Mouse (Mus musculus) embryonic facial prominence, embryonic 13.5 days (tissue): ENCODE measurements at regions not wholly inside any gene's neighbourhood (a gene's known extent, or its start where the extent isn't known, plus 50 kb on each side); places are given as distances from the start of the nearest gene placed in this dataset.

Experiments
- ATAC-seq: fragments of 200-750 bp; cut with Nextera tagmentation; 2 replicates; pipeline ENCODE4 v1.8.0; 2017; ENCODE audit warnings: low read depth; ENCODE audit not compliant: insufficient number of reproducible peaks, insufficient read depth, low FRiP score, low TSS enrichment
- H3K27ac ChIP-seq: fragments of 300-500 bp; sonication (generic); 2 replicates; pipeline ENCODE4 v1.5.1; 2015; ENCODE audit warnings: moderate library complexity, mild to moderate bottlenecking, inconsistent platforms
- H3K27me3 ChIP-seq: fragments of 300-500 bp; sonication (generic); 2 replicates; pipeline ENCODE4 v1.6.1; 2015; ENCODE audit warnings: mild to moderate bottlenecking, inconsistent platforms
- H3K36me3 ChIP-seq: fragments of 300-500 bp; sonication (generic); 2 replicates; pipeline ENCODE4 v1.6.1; 2015; ENCODE audit warnings: mild to moderate bottlenecking, inconsistent platforms
- H3K4me1 ChIP-seq: fragments of 300-500 bp; sonication (generic); 2 replicates; pipeline ENCODE4 v1.6.1; 2015; ENCODE audit warnings: inconsistent platforms
- H3K4me2 ChIP-seq: fragments of 300-500 bp; sonication (generic); 2 replicates; pipeline ENCODE4 v1.6.1; 2015; ENCODE audit warnings: moderate library complexity, mild to moderate bottlenecking, inconsistent platforms
- H3K4me3 ChIP-seq: fragments of 300-500 bp; sonication (generic); 2 replicates; pipeline ENCODE4 v1.5.1; 2015; ENCODE audit warnings: mild to moderate bottlenecking, inconsistent platforms
- H3K9ac ChIP-seq: fragments of 300-500 bp; sonication (generic); 2 replicates; pipeline ENCODE4 v1.6.1; 2015; ENCODE audit warnings: mild to moderate bottlenecking, inconsistent platforms
- H3K9me3 ChIP-seq: fragments of 300-500 bp; sonication (generic); 2 replicates; pipeline ENCODE4 v1.6.1; 2016; ENCODE audit warnings: inconsistent platforms
- WGBS: fragments of 180-500 bp; shearing (Covaris S2); methylation state at CpG from one replicate; pipeline ENCODE4 v1.1.7; 2015; ENCODE audit warnings: mixed read lengths; 5-methylcytosine and 5-hydroxymethylcytosine counted together

GRCm38 (mm10) chr13:107925470-107925869 lies 118.8 kb upstream of the Smim15 start:
- no peaks in the 10 kb centered on the region for H3K9me3 ChIP-seq
- no peaks in the 10 kb centered on the region for H3K36me3 ChIP-seq
- no peak overlapping the region for H3K4me2 ChIP-seq
- WGBS: 44% methylated on average over 8 of the region's 8 CpGs
- no peak overlapping the region for H3K9ac ChIP-seq
- H3K4me1 ChIP-seq: peaks cover 17% of the 10 kb centered on the region
- no peaks in the 10 kb centered on the region for H3K27me3 ChIP-seq
- H3K27ac ChIP-seq: peak overlapping the region; percentile 52; the same call in 1 of the 2 replicates
- peak; percentile 67; the same call in 1 of the 2 replicates for ATAC-seq
- H3K4me3 ChIP-seq: no peak overlapping the region

DNA sequence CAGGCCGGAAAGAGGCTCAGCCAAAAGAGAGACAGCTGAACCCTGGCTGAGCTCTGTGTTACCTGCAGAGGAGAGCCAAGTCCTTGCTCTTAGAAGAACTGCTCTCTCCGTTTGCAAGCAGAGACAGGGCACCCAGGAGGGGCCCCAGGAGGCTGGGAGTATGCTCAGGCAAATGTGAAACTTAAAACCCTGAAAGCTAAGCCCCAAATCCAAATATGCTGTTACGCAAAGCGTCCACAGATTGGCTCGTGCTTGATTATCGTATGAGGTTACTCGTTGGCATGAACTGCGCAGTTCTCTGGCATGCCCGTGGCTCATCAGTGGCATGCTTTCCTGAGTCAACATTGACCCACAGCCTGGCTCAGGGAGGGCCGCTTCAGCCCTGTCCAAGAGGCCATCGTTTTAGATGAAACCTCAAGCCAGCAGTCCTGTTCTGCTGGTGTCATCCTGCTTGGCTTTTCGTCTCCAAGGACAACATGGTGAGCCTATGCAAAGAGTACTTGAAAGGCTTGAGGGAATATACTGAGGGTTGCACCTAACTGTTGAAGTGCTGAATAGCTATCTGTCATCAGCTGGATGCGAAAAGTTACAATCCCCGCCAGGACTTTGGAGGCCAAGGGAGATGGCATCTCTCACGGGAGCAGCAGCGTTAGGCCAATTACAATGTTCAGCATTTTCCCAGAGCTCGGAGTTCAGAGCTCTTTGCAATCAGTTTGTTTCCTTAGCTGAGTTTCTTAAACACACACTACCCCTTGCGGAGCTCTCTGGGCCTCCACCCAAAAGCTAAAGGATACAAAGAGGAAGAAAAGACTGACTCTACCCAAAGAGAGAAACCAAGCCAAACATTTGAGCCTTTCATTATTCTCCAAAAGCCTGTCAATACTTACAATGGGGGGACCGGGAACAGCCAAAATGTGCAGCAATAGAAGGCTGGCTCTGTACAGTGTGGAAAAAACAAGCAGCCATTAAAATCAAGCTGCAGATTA lies 120.8 kb upstream of the Smim15 start:
- no peak overlapping the region for H3K4me3 ChIP-seq
- 44% methylated on average over 19 of the region's 19 CpGs for WGBS
- H3K4me1 ChIP-seq: peaks cover 17% of the 10 kb centered on the region
- no peaks in the 10 kb centered on the region for H3K9me3 ChIP-seq
- H3K36me3 ChIP-seq: no peaks in the 10 kb centered on the region
- no peaks in the 10 kb centered on the region for H3K27me3 ChIP-seq
- H3K9ac ChIP-seq: no peak overlapping the region
- peak overlapping the region; percentile 65 for H3K27ac ChIP-seq
- H3K4me2 ChIP-seq: peak overlapping the region; percentile 24
- ATAC-seq: peak; percentile 76

DNA sequence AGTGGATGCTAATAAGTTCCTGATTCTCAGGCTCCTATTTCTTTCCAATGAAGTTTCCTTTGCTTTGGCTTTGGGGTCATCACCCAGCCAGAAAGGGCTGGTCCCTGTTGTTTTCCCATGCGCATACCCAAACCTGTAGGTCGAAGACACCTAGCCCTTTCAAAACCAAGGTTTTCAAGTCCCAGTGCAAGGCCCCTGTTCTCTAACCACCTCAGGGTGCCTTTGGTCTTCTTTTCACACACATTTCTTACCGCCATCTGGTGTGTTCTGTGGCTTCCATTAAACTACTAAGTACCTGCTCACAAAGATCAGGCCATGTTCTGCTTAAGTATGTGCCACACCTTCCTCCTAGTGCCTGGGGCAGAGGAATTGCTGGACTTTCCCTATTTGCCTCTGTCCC lies 124.8 kb upstream of the Smim15 start:
- Histone ChIP-seq H3K9me3 (no peaks in the 10 kb centered on the region), H3K4me2 (no peak overlapping the region), H3K27ac (no peak overlapping the region), H3K27me3 (no peaks in the 10 kb centered on the region), H3K4me1 (peaks cover 17% of the 10 kb centered on the region), H3K36me3 (no peaks in the 10 kb centered on the region), H3K4me3 (no peak overlapping the region), H3K9ac (no peak overlapping the region)
- 65% methylated on average over 3 of the region's 3 CpGs for WGBS
- no peak for ATAC-seq

DNA sequence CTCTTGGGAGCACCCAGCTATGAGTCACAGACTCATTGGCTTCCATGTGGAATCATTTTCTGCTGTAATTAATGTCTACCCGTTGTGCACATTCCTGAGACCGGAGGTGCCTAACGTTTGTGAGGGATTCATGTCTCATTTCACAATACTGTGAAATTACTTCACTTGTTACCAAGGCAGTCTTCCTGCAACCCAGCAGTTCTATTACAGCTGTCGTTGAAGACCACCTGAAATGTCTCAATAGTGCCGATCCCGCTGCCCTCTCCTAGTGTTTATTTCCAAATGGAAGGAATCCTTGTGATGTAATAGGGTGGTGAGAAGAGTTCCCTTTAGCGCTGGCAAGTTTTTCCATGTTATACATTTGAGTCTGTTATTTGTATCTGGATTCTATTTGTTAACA lies 125.8 kb upstream of the Smim15 start:
- Histone ChIP-seq H3K4me2 (no peak overlapping the region), H3K27ac (no peak overlapping the region), H3K4me3 (no peak overlapping the region), H3K9ac (no peak overlapping the region), H3K27me3 (no peaks in the 10 kb centered on the region), H3K4me1 (peaks cover 12% of the 10 kb centered on the region), H3K9me3 (no peaks in the 10 kb centered on the region), H3K36me3 (no peaks in the 10 kb centered on the region)
- no peak for ATAC-seq
- 72% methylated on average over 7 of the region's 7 CpGs for WGBS

DNA sequence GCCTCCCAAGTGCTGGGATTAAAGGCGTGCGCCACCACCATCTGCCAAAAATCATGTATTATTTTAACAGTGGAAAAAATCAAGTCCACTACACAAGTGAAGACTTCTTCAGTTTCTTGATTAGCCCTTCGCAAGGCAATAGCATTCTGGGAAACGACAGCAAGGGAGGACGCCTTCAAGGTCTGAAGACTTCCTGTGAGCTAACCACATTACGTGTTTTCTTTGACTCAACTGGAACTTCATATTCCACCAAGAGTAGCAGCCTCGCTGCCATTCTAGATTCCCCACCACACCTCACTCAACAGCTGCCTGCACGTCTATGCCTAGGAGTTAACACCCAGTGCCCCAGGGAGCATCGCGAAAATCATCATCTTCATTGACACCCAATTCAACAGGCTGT lies 126.2 kb upstream of the Smim15 start:
- Histone ChIP-seq H3K9ac (no peak overlapping the region), H3K36me3 (no peaks in the 10 kb centered on the region), H3K27me3 (no peaks in the 10 kb centered on the region), H3K4me1 (peaks cover 8% of the 10 kb centered on the region), H3K27ac (no peak overlapping the region), H3K4me3 (no peak overlapping the region), H3K9me3 (no peaks in the 10 kb centered on the region), H3K4me2 (no peak overlapping the region)
- WGBS: 90% methylated on average over 10 of the region's 10 CpGs
- ATAC-seq: no peak

DNA sequence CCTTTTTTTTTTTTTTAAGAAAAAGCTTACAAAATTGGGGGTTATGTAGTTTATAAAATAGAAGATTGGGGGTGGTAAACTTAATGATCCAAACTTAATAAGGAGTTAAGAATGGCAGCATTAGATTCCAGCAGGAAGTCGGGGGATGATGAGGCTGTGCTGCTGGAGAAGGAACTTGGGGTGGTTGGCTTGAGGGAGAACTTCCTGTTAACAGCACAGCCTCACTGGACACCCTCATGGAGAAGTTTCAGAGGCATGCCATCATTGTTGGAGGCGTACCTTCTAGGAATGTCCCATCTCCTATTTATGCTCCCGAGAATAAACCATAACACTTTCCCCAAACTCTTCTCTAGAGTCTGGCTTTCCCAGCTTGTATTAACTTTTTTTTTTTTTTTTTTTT lies 126.7 kb upstream of the Smim15 start:
- H3K27me3 ChIP-seq: no peaks in the 10 kb centered on the region
- no peak overlapping the region for H3K27ac ChIP-seq
- 85% methylated on average over 3 of the region's 3 CpGs for WGBS
- H3K36me3 ChIP-seq: no peaks in the 10 kb centered on the region
- H3K9ac ChIP-seq: no peak overlapping the region
- no peak for ATAC-seq
- H3K4me1 ChIP-seq: peaks cover 3% of the 10 kb centered on the region; the same call in 1 of the 2 replicates
- H3K4me2 ChIP-seq: no peak overlapping the region
- no peak overlapping the region for H3K4me3 ChIP-seq
- H3K9me3 ChIP-seq: no peaks in the 10 kb centered on the region

DNA sequence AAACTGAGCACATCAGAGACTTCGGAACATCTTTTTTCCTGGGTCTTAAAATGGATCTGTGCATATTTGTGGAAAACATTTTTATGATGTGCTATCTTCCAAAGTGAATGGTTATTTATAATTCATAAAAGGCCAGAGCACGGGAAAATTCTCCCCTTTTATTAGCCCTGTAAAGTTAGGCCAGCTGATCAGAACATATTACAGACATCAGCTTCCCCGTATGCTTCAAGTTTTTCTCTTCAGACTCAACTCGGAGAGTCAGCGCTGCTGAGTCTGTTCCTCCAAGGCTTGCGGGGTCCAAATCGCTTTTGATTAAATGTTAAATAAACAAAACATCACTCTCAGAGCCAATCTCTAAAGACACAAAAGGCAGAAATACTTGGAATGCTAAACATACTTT lies 134.1 kb upstream of the Smim15 start:
- no peaks in the 10 kb centered on the region for H3K36me3 ChIP-seq
- peaks cover 19% of the 10 kb centered on the region; the same call in 1 of the 2 replicates for H3K4me1 ChIP-seq
- H3K9me3 ChIP-seq: no peaks in the 10 kb centered on the region
- peak overlapping the region; percentile 9; the same call in 1 of the 2 replicates for H3K4me2 ChIP-seq
- WGBS: 34% methylated on average over 7 of the region's 7 CpGs
- H3K9ac ChIP-seq: no peak overlapping the region
- H3K4me3 ChIP-seq: no peak overlapping the region
- H3K27ac ChIP-seq: no peak overlapping the region
- 0 out of 2 replicates have a peak, but pooled peaks cover 3% of the 10 kb centered on the region for H3K27me3 ChIP-seq
- ATAC-seq: no peak

GRCm38 (mm10) chr13:107909343-107910067 lies 134.7 kb upstream of the Smim15 start:
- Histone ChIP-seq H3K36me3 (no peaks in the 10 kb centered on the region), H3K4me1 (peaks cover 19% of the 10 kb centered on the region; the same call in 1 of the 2 replicates), H3K27me3 (0 out of 2 replicates have a peak, but pooled peaks cover 3% of the 10 kb centered on the region), H3K9ac (no peak overlapping the region), H3K4me3 (no peak overlapping the region), H3K4me2 (0 out of 2 replicates have a peak overlapping the region, but pooled peaks have one; percentile 9), H3K9me3 (no peaks in the 10 kb centered on the region), H3K27ac (no peak overlapping the region)
- ATAC-seq: no peak
- WGBS: 56% methylated on average over 15 of the region's 15 CpGs

DNA sequence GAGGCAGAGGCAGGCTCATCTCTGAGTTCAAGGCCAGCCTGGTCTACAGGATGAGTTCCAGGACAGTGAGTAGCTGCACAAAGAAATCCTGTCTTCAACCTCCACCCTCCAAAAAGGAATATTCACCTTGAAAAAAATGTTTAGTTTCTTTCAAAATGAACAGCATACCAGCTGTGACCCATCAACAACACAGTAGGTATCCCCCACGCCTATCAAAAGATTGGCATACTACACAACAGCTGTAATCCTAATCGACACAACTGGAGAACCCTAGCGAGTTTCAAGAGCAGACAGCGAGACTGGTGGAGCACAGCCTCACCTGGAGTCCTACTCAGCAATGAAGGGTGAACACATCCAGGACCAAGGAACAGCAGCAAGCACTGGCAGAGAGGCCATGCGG lies 136.3 kb upstream of the Smim15 start:
- Histone ChIP-seq H3K4me2 (no peak overlapping the region), H3K9ac (no peak overlapping the region), H3K36me3 (no peaks in the 10 kb centered on the region), H3K4me1 (peaks cover 23% of the 10 kb centered on the region), H3K9me3 (no peaks in the 10 kb centered on the region), H3K27me3 (0 out of 2 replicates have a peak, but pooled peaks cover 3% of the 10 kb centered on the region), H3K27ac (no peak overlapping the region), H3K4me3 (no peak overlapping the region)
- ATAC-seq: no peak
- WGBS: 93% methylated on average over 5 of the region's 5 CpGs

DNA sequence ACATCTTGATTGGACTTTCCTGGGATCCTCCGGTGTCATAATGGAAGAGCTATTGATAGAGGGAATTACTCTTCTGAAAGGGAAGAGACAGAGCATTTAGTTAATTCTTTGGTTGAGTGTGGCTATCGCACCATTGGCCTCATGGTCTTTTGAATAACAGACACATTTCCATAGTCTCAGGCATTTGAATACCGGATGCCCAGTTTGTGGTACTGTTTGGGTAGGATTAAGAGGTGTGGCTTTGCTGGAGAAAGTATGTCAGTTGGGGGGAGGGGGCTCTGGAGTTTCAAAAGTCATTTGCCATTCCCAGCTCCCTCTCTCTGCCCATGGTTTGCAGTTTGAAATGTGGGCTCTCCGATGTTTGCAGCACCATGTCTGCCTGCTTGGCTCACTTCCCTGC lies 139.4 kb upstream of the Smim15 start:
- Histone ChIP-seq H3K4me1 (peaks cover 13% of the 10 kb centered on the region), H3K36me3 (no peaks in the 10 kb centered on the region), H3K4me2 (no peak overlapping the region), H3K9ac (no peak overlapping the region), H3K27me3 (no peaks in the 10 kb centered on the region), H3K27ac (no peak overlapping the region), H3K9me3 (no peaks in the 10 kb centered on the region), H3K4me3 (no peak overlapping the region)
- no peak for ATAC-seq
- 81% methylated on average over 4 of the region's 4 CpGs for WGBS

- WGBS: 76% methylated on average over 14 of the region's 14 CpGs
- no peaks in the 10 kb centered on the region for H3K36me3 ChIP-seq
- no peak for ATAC-seq
These were observed 140.1 kb upstream of the Smim15 start for GRCm38 (mm10) chr13:107904051-107904740.

More at GRCm38 (mm10) chr13:107904051-107904740, 140.1 kb upstream of the Smim15 start:
- Histone ChIP-seq H3K9me3 (no peaks in the 10 kb centered on the region), H3K9ac (no peak overlapping the region), H3K27ac (no peak overlapping the region), H3K4me2 (no peak overlapping the region), H3K4me1 (peaks cover 11% of the 10 kb centered on the region), H3K27me3 (no peaks in the 10 kb centered on the region), H3K4me3 (no peak overlapping the region)
